Mouse (Mus musculus) monocyte, adult 2 months (primary cell): Measurements from ENCODE around the gene Cpne5.

ENCODE experiments used
- DNase-seq, 2 experiments: peaks; one replicate each; pipeline ENCODE4 v3.0.0; 2022; ENCODE audit warnings: low spot score in 2 of 2, low read depth in 1 of 2

Gene Cpne5

DNA sequence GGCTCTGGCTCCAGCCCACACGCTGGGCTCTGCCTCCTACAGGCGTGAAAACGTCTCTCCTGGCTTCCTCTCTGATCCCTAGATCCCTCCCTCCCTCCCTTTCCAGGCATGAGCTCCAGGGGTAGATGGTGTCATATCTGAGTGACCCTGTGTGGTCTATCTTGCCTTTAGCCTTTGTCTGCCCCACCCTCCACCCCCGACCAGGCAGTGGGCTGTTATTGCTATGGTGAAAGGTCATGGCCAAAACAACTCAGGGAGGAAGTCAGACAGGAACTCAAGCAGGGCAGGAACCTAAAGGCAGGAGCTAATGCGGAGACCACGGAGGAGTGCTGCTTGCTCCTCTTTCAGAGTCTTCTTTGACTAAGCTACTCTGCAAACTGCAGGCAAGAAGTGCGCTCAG, 26.1 kb downstream of the Cpne5 start:
- DNase-seq: no peak

DNA sequence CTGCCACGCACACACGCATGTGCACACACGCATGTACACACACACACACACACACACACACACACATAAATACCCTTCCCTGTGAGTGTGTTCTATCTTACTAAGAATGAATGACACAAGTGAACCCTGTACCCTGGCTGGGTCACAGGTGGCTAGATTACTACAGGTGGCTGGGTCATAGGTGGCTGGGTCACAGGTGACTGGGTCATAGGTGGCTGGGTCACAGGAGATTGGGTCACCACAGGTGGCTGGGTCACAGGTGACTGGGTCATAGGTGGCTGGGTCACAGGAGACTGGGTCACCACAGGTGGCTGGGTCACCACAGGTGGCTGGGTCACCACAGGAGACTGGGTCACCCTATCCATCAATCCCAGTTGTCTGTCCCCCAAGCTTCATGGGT, 27.9 kb downstream of the Cpne5 start:
- no peak for DNase-seq

DNA sequence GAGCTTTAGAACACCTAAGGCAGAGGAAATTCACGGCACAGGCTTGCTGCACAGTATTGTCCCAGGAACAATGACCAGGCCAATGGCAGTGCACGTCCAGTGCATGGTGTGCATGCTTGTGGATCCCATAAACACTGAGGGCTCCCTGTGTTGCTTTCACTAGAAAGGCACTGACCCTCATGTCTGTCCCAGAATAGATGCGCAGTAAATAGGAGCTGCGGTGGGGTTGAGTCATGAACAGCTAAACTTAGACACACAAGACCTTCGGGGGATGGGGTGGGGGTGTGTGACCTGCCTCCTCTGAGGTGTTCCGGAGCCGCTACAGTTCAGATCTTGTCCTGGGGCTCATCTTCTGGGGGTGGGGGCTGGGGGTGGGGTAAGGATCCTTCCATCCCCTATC, 31.9 kb downstream of the Cpne5 start:
- DNase-seq: no peak

DNA sequence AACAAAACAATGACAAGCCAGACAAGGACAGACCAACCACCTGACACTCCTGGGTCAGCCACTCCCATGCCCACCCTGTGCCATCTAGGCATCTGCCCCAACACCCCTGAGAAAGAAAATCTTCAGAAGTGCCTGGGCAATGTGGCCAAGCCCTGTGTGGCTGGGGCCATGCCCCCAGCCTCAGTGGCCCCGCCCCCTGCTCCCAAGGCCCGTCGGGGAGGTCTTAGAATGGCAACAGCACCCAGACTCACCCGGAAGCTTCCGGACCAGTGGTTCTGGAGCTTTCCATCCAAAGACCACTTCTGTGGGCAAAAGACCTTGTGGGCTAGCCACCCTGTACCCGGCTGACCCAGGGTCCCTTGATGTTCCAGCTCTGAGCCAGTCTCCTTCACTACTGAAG, 35.4 kb downstream of the Cpne5 start:
- DNase-seq: no peak

DNA sequence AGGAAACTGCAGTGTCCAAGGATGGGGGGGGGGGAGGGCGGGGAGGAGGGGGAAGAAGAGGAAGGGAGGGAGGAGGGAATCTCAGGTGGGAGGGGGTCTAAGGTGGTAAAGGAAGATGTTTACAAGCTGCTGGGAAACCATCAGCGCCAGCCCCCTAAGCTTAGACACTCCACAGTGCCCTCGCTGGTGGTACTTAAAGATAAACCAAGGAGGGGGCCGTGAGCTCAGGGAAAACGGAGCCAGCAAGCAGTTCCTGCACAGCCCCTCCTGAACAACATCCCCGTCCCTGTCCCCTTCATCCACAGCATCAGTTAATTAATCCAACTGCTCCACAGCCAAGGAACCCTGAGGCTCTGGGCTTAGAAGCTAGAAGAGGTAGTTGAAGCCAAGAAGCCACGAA, 38.1 kb downstream of the Cpne5 start:
- no peak for DNase-seq

DNA sequence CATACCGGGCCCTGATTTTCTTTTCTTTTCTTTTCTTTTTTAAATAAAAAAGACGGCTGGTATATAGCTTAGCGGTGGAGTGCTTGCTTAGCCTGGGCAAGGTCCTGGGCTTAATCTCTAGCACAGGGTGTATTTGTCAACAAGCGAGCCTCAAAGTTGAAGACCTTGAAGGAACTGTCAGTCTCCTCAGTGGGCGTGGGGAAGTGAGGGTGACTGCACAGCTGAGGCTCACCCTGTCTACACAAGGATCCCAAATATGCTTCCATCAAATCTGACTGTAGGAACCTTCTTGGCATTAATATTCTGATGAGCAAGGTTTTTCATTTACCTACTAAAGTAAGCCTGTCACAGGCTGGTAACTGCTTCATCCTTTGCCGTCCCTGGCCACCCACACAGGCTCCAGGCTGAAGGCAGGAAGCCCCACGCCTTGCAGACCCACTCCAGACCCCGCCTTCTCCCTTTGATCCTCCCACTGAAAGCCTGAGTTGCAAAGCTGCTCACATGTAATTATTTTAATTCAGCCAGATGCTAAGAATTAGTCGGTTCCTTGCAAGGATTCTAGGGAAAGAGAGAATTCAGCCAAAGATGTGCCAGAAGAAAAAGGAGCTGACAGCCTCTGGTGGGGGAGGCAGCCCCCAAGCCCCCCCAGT, 38.7 kb downstream of the Cpne5 start:
- DNase-seq: no peak

DNA sequence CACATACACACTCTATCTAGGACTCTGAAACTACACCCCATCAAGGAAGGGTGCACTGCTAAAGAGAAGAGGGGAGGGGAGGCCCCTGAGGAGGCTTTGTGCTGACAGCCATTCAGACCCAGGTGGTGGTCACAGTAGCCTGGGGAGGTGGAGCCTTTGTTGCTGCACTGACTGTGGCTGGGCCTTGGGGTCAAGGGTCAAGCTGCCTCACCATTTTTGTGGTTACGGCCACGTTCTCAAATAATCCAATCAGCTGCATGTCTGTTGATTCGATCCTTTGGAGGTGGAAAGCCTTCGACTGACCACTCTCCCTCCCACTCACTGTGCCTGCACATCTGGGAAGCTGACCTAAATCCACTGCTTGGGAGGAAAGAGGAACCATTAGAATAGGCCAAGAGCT, 42.4 kb downstream of the Cpne5 start:
- no peak for DNase-seq

DNA sequence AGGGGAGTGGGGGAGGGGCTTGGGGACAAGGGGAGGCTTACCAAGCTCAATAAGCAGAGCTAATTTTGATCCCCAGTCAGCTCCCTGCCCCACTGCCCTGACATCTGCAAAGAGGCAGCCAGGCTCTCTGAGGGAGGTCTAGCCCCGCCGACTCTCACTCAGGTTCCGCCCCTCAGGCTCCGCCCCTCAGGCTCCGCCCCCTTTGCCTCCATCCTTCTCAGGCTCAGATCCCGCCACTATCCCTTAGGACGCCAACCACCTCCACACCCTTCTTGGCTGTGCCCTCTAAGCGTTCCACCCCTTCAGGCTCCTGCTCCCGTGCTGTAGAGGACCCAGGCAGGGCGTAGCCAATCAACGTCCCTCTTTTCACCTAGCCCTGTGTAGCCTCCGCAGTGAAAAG, 49.0 kb downstream of the Cpne5 start:
- no peak for DNase-seq

DNA sequence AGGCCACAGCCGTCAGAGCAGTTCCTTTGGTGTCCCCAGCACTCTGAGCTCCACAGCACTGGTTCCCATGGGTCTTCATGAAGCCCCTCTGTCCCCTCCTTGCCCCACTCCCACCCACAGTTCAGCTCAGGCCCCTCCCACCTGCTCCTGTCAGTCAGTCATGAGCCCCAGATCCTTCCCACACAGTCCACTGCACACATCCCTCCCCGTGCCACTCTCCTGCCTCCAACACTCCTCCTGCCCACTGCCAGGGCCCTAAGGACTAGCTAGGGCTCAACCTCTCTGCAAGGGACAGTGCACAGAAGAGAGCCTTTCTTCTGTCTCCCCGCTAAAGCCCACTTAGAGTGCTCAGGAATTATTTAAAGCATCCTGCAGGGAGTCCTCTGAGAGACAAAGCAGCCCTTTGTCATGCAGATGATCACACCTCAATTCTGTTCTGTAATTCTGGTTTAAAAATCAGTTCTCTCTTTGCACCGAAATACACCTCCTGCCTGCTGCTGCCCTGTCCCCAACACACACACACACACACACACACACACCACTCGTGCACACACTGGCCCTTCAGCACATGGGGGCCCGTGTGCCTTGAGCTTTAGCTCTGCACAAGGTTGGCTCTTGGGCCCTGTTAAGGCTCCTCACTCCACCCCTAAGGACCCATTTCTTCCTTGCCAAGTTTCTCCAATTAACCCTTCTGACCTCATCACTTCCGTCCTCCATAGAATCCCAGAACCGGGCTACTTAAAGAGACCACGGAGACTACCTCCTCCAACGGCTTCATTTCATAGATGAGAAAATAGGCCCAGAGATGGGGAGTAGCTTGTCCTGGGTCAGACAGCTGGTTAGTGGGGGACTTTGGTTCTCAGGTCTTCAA, 50.7 kb downstream of the Cpne5 start:
- DNase-seq: no peak

DNA sequence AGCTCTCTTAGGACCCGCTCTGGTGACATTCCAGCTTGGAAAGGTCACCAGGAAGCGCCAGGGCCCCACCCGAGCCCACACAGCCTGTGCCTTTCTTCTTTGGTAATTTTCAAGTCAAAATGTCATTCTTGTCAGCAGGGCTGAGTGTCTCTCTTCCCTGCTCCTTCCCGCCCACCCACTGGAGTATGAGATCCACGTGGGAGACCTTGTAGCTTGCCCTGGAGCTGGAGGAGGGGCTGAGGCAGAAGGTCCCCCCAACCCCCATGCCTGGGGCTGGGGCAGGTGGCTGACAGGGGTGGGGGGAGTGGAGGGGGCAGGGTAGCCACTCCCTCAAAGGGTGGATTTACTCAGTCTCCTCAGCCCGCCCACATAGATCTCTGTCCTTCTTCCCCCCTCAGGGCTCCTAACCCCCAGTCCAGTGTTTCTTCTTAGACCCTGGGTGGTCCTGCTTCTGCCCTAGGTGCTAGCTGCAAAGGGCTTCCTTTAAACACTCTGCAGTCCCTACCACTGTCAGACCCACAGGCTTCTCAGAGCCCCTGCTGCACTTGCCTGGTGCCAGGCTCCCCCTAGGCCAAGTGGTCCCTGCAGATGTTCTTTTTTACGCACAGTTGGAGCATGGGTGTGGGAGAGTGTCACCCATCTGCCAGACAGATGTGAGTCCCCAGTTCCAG, 52.5 kb downstream of the Cpne5 start:
- no peak for DNase-seq

DNA sequence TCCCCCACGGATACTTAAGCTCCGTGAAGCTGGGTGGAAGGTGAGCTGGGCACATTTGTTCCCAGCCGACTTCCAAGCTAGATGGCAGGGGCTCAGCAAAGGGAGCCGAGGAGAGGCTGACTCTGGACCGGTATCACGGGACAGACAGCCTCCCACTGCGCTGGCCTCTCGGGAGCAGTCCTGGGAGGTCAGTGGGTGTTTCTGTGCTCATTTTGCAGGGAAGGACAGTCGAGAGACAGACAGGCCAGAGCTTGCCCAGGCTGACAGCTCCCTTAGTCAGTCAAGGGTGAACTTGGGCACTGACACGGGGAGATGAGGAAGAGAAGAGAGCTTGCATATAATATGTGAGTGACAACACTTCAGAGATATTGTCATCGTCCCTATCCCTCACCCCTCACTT, 54.8 kb downstream of the Cpne5 start:
- no peak for DNase-seq

DNA sequence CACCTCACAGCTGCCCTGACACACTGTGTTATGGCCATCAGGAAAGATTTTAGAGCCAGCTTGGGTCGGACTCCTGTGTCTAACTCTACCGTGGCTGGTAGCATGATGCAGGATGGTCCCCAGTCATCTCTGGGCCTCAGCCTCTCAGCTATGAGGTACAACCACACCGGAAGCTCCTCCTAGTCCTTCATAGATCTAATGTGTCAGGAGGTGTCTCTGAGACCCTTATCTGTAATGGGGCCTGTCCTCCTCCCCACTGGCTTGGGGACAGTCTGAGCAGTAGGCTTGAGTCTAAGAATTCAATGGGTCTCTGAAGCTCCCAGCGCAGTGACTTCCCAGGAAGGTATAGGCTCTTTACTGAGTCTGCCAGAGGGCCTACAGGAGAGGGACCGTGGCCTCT, 56.2 kb downstream of the Cpne5 start:
- no peak for DNase-seq

DNA sequence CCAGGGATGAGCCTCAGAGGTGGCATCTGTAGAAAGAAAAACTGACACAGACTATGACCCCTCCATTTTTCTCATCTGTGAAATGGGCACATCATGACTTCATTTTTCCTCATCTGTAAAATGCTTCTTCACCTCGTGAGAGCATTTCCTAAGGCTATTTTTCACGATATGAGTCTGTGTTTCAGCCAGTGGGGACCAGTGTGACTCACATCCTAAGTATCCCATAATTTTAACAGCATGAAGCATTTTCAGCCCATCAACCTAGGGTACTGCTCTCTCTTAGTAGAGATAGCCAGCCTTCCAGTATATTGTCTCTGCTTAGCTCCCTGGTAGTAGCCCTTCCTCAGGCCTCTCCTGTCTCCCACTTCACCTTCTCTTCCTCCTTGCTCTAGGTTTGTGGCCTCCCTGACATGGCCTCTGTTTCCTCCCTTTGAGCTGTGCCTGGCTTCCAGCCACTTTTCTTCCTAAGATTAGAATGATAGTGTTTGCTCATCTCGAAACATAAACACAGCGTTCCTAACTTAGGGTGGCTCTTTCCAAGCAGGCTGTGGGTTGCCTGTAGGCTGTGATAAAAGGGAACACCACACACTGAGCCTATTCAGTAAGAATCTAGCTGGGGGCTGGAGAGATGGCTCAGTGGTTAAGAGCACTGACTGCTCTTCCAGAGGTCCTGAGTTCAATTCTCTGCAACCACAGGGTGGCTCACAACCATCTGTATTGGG, 57.4 kb downstream of the Cpne5 start:
- no peak for DNase-seq

DNA sequence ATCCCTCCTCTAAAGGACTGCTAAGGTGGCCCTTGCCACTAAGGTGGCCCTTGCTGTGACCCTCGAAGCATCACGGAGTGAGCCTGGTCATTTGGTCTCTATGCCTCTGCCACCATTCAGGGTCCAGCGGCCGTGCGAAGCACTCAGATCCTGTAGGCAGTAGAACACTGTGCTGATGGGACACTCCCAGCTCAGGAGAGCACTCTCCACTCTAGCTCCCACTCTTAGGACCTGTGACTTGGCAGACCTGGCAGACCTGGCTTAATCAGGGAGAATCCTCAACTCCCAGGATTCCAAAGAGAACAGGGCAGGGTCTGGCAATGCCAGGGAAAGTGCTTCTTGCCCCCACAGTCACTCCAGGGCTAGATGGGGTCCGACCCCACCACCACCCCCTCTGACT, 58.0 kb downstream of the Cpne5 start:
- DNase-seq: no peak

DNA sequence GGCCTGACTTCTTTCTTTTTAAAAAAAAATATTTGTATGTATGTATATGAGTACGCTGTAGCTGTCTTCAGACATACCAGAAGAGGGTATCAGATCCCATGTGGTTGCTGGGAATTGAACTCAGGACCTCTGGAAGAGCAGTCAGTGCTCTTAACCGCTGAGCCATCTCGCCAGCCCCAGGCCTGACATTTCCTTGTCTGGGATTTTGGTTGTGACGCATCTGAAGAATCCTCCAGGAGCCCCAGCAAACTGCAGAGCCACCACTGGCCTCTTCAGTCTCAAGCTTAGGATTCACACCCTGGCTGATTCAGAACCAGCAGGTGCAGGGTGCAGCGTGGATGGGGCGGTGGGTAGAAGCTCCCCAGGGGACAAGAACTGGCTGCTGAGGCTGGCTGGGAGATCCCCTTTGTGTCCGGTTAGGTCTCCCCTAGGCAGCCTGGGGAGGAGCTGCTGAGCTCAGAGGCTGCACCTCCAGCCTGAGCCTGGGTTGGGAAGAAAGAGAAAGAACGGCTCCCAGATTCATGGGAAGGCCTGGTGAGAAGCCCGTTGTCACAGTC, 59.4 kb downstream of the Cpne5 start:
- no peak for DNase-seq

DNA sequence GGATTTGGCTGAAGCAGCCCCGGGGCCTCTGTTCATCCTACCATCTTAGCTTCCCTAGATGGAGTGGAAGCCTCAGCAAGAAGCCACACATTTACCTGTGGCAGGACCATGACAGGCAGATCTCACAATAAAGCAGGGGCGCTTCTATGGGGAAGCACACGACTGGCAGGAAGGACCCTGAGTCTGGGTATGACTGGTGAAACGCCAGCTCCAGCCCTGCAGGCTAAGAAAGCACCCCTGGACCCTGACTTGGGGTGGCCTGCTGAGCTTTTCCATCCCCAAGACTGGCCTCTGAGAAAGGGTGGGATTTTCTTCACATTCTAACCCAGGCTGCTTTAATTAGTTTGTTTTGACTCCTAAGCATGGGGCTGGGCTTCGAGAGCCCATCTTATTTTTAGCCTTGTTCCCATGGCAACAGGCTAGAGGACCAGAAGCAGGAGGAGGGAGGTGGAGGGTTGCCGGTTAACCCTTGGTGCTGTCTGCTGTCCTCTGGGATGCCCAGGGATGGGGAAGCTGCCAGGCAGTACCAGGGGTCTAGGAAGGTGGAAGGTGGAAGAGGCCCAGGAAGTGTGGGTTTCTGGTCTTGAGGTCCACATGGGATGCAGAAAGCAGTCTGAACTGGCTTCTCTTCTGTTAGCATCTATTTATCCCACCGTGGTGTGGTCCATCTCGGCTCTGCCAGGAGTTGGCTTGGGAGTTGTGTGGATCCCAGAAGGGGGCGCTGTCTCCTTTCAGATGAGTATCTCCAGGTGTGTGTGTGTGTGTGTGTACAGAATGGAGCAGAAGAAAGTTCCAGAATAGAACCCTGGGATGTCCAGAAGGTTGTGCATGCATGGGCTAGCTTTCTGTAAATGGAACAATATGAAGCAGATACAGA, 61.3 kb downstream of the Cpne5 start:
- DNase-seq: no peak

DNA sequence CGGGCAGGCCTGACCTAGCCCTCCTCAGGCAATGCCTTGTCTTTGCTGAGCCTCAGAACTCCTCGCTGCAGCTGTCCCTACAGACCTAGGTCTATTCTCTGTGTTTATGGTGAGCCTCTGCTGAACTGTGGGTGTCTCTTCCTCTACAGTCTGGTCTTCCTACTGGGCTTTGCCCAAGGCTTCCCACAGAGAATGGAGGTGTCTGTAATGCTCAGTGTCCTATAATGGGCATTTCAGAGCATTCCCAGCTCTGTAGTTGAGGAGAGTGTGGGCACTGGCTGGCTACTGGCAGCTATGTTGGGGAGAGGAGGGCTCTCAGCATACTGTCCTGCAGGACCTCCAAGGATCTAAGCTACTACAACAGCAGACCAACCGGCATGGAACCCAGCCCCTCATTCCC, 62.3 kb downstream of the Cpne5 start:
- no peak for DNase-seq

DNA sequence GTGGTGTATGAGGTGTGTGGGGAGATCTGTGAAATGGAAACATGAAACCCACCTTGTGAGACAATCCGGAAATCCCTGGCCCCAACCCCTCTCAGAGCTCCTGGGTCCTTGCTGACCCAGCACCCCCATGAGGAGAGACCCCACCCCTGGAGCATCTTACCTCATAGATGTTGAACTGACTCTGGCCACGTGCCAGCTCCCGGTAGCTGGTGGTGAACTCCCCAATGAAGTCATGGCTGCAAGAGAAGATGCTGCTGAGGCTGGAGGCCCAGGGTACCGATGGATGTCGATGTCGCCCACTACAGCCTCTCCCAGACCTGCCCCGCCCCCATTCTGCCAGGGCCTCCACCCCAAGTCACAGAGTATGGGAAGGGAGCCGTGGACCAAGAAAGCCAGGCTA, 64.8 kb downstream of the Cpne5 start:
- no peak for DNase-seq

DNA sequence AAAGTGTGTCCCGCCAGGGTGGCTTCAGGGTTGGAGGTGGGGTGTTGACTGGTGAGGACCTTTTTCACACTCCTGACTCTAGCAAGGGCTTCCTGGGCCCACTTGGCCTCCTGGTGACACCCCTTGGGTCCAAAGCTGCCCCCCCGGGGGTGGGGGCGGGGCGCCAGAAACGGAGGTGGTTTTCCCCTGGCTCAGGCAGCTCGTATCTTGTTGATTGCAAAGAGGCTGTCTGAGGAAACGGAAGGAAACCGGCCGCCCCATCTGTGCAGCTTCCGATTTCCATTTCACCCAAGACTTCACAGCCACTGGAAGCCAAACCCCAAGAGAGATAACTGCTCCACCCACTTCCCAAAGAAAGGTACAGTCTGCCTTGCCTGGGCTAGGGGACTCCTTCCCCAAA, 65.9 kb downstream of the Cpne5 start:
- DNase-seq: no peak

DNA sequence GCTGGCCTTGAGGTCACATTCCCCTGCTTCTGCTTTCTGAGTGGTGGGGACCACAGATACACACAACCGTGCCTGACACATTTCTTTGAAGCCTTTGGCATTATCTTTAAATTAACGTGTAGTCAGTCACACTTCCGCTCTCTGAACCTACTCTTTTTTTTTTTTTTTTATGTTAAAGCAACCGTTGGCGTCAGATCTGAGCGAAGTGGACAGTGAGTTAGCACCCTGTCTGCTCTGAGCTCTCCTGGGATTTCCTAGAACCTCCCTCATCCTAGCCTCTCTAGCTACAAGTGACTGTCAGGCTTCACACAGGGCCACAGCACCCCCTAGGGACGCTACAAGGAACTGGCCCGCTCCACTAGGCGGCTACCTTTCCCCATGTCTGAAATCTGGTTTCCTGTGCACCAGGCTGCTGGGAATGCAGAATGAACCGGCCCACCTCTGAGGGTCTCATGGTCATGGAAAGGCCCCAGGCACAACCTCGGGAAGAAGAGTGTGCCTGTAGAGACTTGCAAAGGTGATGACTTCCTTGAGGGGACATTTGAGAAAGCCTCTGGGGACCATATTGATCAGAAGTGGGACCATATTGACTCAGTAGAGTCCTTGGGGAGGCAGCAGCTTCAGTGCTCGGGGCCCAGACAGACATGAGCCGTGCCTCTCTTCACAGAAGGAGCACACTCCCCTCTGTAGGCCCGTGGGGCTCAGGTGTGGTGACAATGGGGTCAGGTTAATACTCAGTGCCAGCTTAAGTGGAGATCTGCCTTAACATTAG, 66.8 kb downstream of the Cpne5 start:
- DNase-seq: peak; percentile 56 to 70
